Mouse (Mus musculus) gastrocnemius, postnatal 36 days (tissue): Measurements from ENCODE around the gene Hpse2. TPM values are rescaled to one million over a fixed set of nuclear protein-coding genes. Genes with fewer than 3 reads are reported as not detected.
"Not testable (repeated sequence)": the region's sequence is repeated elsewhere in the genome, so short reads cannot be mapped to it uniquely, and the experiment has no call there.

Experiments used
- DNase-seq, 2 experiments: peaks; one replicate each; pipeline ENCODE4 v3.0.0; 2022
- intact Hi-C: fragments of 180-260 bp; cut with DNase I; formaldehyde crosslinking; loops from one replicate; pipeline ENCODE4 v1.15.1; 2025
- long read RNA-seq, 2 experiments: library from polyadenylated mRNA; stranded (forward); transcript quantifications; one replicate each; pipeline ENCODE4 v2.0.0; 2021
- total RNA-seq, 2 experiments: library from RNA; stranded (reverse); gene quantifications; 2 replicates each; pipeline ENCODE4 v1.2.3; 2021

The Hpse2 gene
- total RNA-seq = not detected
- long read RNA-seq, experiment 1, partial matches to known transcripts = 0 of 4 reads
- long read RNA-seq, experiment 1, other reads (novel, unspliced or antisense) = 4 of 4 reads
- long read RNA-seq, experiment 2, partial matches to known transcripts = 0 of 3 reads
- long read RNA-seq, experiment 2, other reads (novel, unspliced or antisense) = 3 of 3 reads

- intact Hi-C loops = no loop called here
- DNase-seq = no peak
Measured at GRCm38 (mm10) chr19:43388017-43388904, at the start of gene Hpse2. Gene Hpse2 (minus strand): TSS chr19:43388355.

DNA sequence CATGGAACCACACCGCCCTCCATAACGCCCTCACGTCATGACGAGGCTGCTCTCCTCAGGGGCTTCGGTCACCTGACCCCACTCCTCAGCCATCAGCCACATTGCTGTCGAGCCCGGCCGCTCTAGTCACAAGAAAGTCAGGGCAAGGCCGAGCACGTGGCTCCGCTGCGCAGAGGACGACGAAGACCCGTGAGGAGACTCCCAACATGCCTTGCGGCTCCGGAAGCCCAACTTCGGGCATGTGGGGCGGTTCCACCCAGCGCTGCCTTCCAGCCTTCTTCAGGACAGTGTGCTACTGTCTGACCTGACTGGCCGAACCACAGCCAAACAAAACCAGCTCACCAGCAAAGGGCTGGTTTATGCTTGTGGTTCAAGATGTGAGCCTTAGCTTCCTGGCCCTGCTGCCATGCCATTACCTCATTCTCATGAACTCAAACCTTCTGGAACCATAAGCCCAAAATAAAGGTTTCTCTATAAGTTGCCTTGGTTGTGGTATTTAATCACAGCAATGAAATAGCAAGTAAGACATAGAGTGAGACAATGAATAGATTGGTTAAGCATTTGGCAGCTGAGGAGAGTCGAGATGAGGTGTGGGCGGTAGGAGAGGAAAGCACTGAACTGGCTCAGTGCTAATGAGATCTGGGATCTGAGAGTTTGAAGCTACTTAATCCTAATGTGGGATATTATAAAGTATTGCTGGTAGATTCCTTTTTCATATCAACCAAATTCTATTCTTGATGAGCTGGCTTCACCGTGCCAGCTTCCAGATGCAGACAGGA is 39.5 kb upstream of the Hpse2 start:
- intact Hi-C loops = no loop called here
- no peak for DNase-seq

DNA sequence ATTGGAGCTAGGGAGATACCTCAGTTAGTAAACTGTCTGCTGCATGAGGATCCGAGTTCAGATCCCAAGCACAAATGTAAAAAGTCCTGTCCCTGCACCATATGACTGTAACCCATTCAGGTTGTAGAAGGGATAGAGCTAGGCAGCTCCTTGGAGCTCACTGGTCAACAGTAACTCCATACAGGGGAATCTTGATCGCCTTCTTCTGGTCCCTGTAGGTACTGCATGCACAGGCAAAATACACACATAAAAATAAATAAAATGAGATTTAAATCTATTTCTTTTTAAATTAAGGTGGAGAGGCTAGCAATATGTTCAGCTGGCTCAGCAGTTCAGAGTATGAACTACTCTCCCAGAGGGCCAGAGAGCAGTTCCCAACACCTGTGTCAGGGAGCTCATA is 35.9 kb upstream of the Hpse2 start:
- intact Hi-C loops = no loop called here
- no peak for DNase-seq

DNA sequence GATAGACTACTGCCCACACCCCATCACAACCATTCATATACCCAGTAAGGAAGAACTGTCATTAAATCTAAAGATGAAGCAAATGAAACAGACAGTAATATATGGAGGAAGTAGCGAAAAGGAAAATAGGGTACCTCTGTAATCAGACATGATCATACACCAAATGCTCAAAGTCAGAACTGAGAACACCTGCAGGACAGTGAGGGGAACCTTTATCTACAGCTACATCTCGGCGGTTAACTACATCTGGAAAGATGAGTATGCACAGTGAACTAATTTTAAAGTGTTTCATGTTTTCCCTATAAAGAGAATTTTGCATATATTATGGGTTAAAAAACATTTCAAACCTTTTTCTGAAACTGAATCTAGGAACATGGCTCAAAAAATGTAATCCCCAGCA is 32.4 kb upstream of the Hpse2 start:
- no peak for DNase-seq
- intact Hi-C loops = no loop called here

DNA sequence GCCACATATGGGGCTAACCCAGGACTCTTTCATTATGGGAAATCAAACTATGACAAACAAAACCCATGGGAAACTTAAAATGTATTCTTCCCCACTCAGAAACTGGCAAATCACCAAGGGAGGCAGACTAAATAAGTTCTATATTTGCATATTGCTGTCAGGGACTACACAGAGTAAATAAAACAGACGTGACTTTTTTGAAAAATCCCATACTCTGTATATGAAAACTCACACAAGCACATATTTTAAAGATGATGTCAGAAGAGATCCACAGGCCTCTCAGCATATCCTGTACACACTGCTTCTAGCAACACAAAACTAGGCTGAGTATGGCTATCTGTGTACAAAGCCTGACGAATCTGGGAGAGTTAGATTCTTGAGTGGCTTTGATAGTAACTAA is 27.4 kb upstream of the Hpse2 start:
- intact Hi-C loops = no loop called here
- no peak for DNase-seq

DNA sequence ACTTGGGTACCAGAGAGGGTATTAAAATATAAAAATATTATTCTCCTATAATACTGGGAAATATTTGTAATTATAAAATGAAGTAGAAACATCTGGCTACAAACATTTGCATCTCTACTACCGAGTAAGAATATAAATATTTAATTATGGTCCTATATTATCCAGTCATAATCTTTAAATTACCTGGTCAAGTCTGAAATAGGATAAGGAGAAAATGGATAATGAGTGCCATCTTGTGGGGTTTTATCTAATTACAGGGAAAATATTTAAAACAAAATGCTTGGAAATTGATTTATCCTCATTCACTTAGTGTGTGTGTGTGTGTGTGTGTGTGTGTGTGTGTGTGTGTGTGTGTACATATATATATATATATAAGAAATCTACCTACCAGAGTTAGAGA is 19.0 kb upstream of the Hpse2 start:
- no peak for DNase-seq
- intact Hi-C loops = no loop called here

DNA sequence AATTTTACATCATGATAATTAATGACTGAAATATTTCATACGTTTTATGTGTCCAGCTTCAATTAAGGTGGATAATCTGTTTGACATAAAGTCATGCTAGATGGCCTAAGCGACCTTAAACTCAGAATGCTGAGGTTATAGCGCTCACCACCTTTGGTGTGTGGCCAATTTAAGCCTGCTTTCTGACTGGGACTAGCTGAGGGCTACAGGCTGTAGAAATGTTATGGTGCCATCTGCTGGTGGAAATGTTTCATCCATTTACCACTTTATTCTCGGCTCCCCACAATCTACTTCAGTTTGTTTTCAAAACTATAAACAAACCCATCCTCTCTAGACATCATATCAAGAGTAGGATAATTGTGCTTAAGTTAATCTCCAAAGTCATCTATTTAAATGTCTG is 8.2 kb upstream of the Hpse2 start:
- intact Hi-C loops = loop anchor here (2.0 to 5.0 kb wide), 2 partner anchors 369 to 602 kb away; no protein-coding TSS in a partner anchor
- no peak for DNase-seq

DNA sequence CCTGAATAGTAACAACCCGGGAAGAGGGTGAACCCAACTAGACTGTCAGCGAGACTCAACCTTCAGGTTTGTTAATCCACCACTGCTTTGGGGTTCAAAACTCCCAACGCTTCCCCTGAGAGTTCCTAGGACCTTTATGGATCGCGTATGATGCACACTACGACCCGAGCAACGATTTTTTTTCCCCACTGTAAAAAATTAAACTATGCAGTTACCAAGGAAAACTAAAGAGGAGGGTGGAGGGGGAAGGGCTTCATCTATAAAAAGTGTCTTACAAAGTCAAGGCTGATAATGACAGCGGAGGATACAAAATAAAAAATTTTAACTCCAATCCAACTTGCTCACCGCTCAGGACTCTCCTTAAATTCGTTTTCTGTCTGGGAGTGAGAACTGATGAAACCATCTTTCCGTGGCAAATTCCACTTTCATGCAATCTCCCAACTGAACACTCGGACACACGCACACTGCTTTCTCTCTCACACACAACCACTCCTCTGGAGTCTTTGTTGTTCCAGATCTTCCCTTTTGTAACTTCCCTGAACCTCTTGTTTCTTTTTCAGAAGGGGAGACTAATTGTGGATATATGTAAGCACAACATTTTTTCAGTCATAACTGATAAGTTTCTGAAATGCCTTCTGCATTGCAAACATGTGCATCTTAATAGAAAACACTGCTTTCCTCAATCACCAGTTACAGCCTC is 934 bp downstream of the Hpse2 start:
- DNase-seq = no peak
- intact Hi-C loops = no loop called here

DNA sequence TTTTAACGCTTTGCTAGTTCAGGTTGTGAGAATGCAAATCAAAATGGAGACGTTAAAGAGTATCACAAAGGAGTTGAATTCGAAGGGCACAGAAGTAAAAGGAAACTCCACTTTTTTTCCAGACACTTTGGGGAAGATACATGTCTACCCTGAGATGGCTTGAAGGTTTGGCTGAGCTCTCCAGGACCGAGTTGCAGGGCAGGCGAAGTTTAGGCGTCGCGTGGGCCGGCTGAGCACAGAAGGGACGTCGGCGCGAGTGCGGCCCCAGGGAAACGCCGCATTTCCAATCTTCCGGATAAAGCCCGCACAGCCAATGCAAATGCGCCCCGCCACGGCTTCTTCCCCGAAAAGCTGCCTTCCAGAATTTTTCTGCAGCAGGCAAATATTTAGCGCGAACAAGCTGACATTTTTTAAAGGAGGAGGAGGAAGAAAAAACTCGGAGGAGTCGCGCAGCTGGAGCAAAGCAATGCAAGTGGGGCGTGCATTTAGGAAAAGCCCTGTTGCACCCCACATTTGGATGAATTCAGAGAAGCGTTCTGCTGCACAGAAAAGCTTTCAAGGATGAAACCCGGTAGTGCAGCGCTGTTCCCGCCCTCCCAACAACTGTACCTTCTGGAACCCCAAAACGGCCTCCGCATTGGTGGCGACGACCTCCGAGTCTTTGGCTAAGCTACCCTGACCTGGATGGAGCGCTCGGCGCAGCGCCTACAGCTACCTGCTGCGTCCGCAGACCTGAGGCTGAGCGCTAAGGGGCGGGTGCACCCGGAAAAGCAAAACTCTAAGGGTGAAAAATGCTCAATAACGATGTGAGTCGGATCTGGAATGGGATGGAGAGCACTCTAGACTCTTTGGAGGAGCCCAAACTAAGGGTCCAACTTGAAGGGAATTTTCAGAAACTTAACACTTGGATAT is 1.9 kb downstream of the Hpse2 start:
- DNase-seq = no peak
- intact Hi-C loops = no loop called here

GRCm38 (mm10) chr19:43385451-43385850 is 2.7 kb downstream of the Hpse2 start:
- intact Hi-C loops = no loop called here
- DNase-seq = no peak

- no peak for DNase-seq
- intact Hi-C loops = no loop called here
Measured at GRCm38 (mm10) chr19:43384978-43385431, 3.1 kb downstream of the Hpse2 start.

DNA sequence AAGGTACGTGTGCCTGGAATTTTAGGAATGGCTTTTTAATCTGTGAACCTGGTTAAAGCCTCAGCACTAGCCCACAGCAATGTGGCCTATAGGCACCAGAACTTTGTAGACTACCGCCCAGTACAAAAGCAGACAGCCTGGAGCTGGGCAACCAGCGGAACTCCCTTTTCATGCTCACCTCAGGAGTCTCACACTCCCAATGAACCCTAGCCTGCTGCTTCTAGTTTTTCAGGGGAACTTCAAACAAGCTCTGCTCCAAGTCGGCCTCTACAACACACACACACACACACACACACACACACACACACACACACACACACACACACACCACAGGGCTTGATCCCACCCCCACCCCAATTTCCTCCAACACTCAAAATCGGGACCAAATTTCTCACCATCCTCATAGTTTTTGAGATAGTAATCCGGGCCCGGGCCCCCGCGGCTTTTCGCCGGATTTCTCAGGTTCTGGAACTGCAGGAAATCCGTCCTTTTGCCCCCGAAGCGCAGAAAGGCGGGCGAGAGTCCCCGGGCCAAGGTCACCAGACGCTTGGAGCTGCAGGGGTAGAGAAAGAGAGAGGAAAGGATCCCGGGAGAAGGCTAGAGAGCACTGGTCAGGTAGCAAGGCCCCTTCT is 3.7 kb downstream of the Hpse2 start:
- intact Hi-C loops = no loop called here
- no peak for DNase-seq

GRCm38 (mm10) chr19:43358830-43359229 is 29.3 kb downstream of the Hpse2 start:
- intact Hi-C loops = no loop called here

DNA sequence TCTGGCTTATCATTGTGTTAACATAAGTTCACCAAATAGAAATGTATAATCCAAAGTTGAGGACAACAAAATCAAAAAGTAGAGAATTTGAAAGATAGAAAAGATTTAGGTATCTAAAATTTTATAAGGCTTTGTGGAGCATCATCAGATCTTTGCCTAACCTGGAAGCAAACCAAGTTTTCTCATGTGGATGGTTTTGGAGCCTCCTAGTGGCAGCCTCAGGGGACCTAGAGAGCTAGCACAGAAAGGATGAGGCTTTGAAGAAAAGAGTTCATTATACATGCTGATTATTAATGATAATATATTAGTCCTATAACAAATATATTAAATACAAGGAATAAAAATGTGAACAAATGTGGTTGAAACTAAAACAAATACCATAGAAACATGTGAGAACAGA is 77.0 kb downstream of the Hpse2 start:
- DNase-seq = no peak
- intact Hi-C loops = loop anchor here (5.0 kb wide), 1 partner anchor 514 kb away; no protein-coding TSS in a partner anchor

More at GRCm38 (mm10) chr19:43358830-43359229, 29.3 kb downstream of the Hpse2 start:
- no peak for DNase-seq

- DNase-seq = no peak
- intact Hi-C loops = no loop called here
Measured at GRCm38 (mm10) chr19:43306756-43307155, 81.4 kb downstream of the Hpse2 start.

DNA sequence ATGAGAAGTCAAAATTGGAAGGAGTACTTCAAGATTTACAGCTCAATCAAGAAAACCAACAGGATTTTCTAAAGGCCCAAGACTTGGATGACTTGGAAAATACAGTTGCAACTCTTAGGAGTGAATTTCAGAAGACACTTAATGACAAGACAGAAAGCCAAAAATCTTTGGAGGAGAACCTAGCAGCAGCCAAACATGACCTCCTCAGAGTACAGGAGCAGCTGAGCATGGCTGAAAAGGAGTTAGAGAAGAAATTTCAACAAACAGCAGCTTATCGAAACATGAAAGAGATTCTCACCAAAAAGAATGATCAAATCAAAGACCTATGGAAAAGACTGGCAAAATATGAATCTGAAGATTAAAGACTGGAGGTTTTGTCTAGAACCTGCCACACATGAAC is 106.8 kb downstream of the Hpse2 start:
- DNase-seq, intact Hi-C loops: not testable (repeated sequence)

DNA sequence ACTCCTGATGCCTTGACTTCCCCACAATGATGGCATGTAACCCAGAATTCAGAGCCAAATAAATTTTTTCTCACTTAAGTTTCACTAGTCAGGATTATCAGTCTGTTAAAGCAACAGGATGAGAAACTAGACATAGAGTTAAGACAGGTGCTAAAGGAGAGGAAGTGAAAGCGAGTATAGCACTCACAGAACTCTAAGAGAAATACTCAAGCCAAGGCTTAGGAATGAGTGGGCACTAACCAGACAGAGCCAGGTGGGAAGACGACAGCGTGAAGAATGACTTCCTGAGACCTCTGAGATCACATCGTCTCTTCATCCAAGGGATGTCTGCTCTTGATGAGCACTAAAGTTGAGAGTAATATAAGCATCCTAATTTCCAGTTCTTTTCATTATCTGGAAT is 144.2 kb downstream of the Hpse2 start:
- no peak for DNase-seq
- intact Hi-C loops = no loop called here

DNA sequence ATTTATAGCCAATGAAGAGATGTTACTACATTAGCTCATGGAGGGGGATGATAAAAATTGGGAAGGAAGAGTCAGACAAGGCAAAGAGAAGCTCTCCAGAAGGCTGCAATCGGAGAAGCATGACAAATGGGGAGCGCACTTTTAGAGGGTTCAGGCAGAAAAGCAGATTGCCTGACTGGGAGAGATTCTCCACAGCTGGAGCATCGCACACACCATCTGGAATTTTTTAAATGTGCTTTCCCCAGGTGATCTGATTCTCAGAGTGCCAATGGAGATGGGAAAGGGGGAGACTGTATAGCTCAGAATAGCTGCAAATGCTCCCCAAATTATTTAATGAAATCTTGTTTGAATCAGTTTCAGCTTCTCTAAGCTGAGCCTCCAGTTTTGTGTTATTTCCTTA is 156.4 kb downstream of the Hpse2 start:
- intact Hi-C loops = no loop called here
- DNase-seq = no peak

GRCm38 (mm10) chr19:43193562-43193961 is 194.6 kb downstream of the Hpse2 start:
- intact Hi-C loops = no loop called here
- DNase-seq = no peak
